Mouse (Mus musculus) thymus, adult 2 months (tissue): Measurements from ENCODE around the gene Cyp2w1.
"Not testable (repeated sequence)": the region's sequence is repeated elsewhere in the genome, so short reads cannot be mapped to it uniquely, and the experiment has no call there.

Experiments
- CTCF ChIP-seq: fragments of 200-500 bp; IDR thresholded peaks from 2 replicates; pipeline ENCODE4 v1.5.1; 2012; ENCODE audit warnings: mild to moderate bottlenecking, control low read depth, low read length, moderate library complexity, borderline replicate concordance; ENCODE audit not compliant: control insufficient read depth, poor library complexity, insufficient read depth; ENCODE audit errors: extremely low read depth
- POLR2A ChIP-seq: fragments of 200-500 bp; IDR thresholded peaks from 2 replicates; pipeline ENCODE4 v1.6.1; 2012; ENCODE audit warnings: mild to moderate bottlenecking, low read length, control low read depth, moderate library complexity; ENCODE audit not compliant: control insufficient read depth, poor library complexity, insufficient read depth; ENCODE audit errors: extremely low read depth

DNA sequence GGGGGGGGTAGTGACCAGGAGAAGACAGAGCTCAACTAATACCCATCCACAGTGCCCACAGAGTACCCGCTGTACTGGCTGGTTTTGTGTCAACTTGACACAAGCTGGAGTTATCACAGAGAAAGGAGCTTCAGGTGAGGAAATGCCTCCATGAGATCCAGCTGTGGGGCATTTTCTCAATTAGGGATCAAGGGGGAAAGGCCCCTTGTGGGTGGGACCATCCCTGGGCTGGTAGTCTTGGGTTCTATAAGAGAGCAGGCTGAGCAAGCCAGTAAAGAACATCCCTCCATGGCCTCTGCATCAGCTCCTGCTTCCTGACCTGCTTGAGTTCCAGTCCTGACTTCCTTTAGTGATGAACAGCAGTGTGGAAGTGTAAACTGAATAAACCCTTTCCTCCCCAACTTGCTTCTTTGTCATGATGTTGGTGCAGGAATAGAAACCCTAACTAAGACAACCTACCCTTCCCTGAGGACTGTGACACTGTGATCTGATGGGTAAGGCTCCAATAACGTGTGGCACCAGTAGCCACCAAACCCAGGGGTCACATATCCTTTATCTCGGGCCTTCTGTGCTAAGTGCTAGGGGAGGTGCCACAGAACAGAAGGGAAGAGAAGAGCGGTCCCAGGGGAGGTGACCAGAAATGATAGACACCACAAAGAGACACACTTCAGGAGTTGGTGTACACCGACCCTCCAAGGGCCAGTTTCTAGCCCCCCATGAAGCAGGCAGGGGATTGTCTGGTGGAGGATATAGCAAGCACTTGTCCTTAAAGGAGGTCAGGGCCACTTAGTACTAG lies 38.1 kb downstream of the Cyp2w1 start:
- TF ChIP-seq POLR2A, CTCF: not testable (repeated sequence)
